Mouse (Mus musculus) kidney, postnatal 0 days (tissue): ENCODE measurements around the gene Spata1. TPM values are rescaled to one million over a fixed set of nuclear protein-coding genes. Genes with fewer than 3 reads are reported as not detected.

ENCODE experiments used
- ATAC-seq: fragments of 200-750 bp; cut with Nextera tagmentation; replicated peaks from 2 replicates; pipeline ENCODE4 v1.8.0; 2017; ENCODE audit warnings: low read depth, moderate number of reproducible peaks, moderate TSS enrichment, moderate library complexity; ENCODE audit not compliant: low FRiP score
- DNase-seq: peaks from one replicate; pipeline ENCODE4 v3.0.0-alpha.2; 2016; ENCODE audit warnings: low spot score
- H3K27ac ChIP-seq: fragments of 300-500 bp; sonication (generic); 2 replicates; pipeline ENCODE4 v1.5.1; 2014; ENCODE audit warnings: mild to moderate bottlenecking
- H3K27me3 ChIP-seq: fragments of 300-500 bp; sonication (generic); 2 replicates; pipeline ENCODE4 v1.6.1; 2014; ENCODE audit warnings: low read length, mixed read lengths; ENCODE audit not compliant: insufficient read depth
- H3K36me3 ChIP-seq: fragments of 300-500 bp; sonication (generic); 2 replicates; pipeline ENCODE4 v1.6.1; 2014; ENCODE audit warnings: low read length, mixed read lengths; ENCODE audit not compliant: insufficient read depth
- H3K4me1 ChIP-seq: fragments of 300-500 bp; sonication (generic); replicated peaks from 2 replicates; pipeline ENCODE4 v1.6.1; 2014; ENCODE audit warnings: antibody characterized with exemption, low read length, mixed read lengths; ENCODE audit not compliant: insufficient read depth
- H3K4me2 ChIP-seq: fragments of 300-500 bp; sonication (generic); 2 replicates; pipeline ENCODE4 v1.6.1; 2014; ENCODE audit warnings: mild to moderate bottlenecking, low read length, moderate library complexity, mixed read lengths
- H3K4me3 ChIP-seq: fragments of 300-500 bp; sonication (generic); replicated peaks from 2 replicates; pipeline ENCODE4 v1.5.1; 2014; ENCODE audit warnings: low read depth, low read length
- H3K9ac ChIP-seq: fragments of 300-500 bp; sonication (generic); 2 replicates; pipeline ENCODE4 v1.6.1; 2014; ENCODE audit warnings: low read depth, low read length
- H3K9me3 ChIP-seq: fragments of 300-500 bp; sonication (generic); replicated peaks from 2 replicates; pipeline ENCODE4 v1.6.1; 2016; ENCODE audit warnings: low read length, inconsistent platforms, mixed read lengths
- CTCF ChIP-seq: IDR thresholded peaks from 2 replicates; pipeline ENCODE4 v1.5.1; 2016; ENCODE audit warnings: antibody characterized with exemption, low read depth, mild to moderate bottlenecking, moderate library complexity
- WGBS: fragments of 180-500 bp; shearing (Covaris S2); extraction: QIAGEN DNeasy Blood & Tissue Kit; methylation state at CpG from one replicate; pipeline ENCODE4 v1.1.7; 2014; 5-methylcytosine and 5-hydroxymethylcytosine counted together
- polyA plus RNA-seq: library from polyadenylated mRNA; unstranded; fragments of >200 nt; fragmentation: Nextera tagmentation; extraction: Ambion mirVana; gene quantifications from 2 replicates; pipeline ENCODE4 v1.2.1, GENCODE M21; 2015

Gene Spata1
- polyA plus RNA-seq, 1 experiment from 2014 or later, result 5.0 TPM

- Histone ChIP-seq H3K27me3 (no peaks in the 10 kb centered on the region), H3K4me2 (no peak overlapping the region), H3K36me3 (0 out of 2 replicates have a peak, but pooled peaks cover 4% of the 10 kb centered on the region), H3K27ac (peak overlapping the region; percentile 31; the same call in 1 of the 2 replicates), H3K9ac (no peak overlapping the region), H3K4me3 (no peak overlapping the region), H3K9me3 (no peaks in the 10 kb centered on the region), H3K4me1 (no peaks in the 10 kb centered on the region)
- TF ChIP-seq CTCF, result no peak
- no peak for ATAC-seq
- WGBS, result 80% methylated on average over 4 of the region's 4 CpGs
- no peak for DNase-seq
Measured at GRCm38 (mm10) chr3:146413992-146414391, 85.6 kb downstream of the Spata1 start.

DNA sequence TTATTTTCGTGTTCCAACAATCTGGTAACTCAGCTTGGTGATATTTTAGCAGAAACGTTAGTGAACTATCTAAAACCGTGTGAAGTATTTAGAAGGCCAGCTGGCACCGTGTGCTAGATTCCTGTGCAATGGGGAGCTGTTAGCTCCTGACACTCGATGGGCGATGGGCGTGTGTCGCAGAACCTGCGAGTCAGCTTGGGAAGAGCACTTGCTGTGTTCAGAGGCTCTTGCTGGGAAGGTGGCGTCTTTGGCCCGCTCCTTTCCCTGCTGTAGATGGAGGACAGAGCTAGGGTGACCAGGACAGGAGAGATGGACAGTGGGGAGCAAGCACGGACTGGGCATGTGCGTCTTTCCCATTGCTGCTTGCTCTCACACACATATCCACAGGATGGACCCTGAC, 86.5 kb downstream of the Spata1 start:
- 89% methylated on average over 13 of the region's 13 CpGs for WGBS
- Histone ChIP-seq H3K36me3 (0 out of 2 replicates have a peak, but pooled peaks cover 2% of the 10 kb centered on the region), H3K4me2 (no peak overlapping the region), H3K4me3 (no peak overlapping the region), H3K4me1 (no peaks in the 10 kb centered on the region), H3K9me3 (no peaks in the 10 kb centered on the region), H3K27ac (no peak overlapping the region), H3K27me3 (no peaks in the 10 kb centered on the region), H3K9ac (no peak overlapping the region)
- ATAC-seq (no peak), DNase-seq (no peak)
- TF ChIP-seq CTCF, result no peak

DNA sequence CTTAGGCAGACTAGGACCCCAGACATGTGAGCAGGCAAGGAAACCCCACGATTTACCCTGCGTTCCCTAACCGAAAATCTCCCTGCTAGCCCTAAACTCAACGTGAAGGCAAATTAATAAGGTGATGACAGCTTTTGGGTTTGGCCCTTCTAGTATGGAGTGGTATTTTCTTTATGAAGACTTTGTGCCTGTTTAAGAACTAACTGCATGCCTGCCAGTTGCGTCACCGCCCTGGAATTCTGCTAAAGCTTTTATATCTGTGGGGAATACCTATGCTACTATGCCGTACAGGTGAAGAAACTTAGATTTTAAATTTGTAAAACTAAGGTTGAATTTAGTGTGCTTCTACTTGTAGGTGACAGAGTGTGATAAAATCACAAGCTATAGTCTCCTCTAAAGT, 87.1 kb downstream of the Spata1 start:
- H3K27me3 ChIP-seq, result no peaks in the 10 kb centered on the region
- WGBS, result 88% methylated on average over 7 of the region's 7 CpGs

GRCm38 (mm10) chr3:146412008-146412407, 87.5 kb downstream of the Spata1 start:
- H3K4me3 ChIP-seq, result no peak overlapping the region
- no peaks in the 10 kb centered on the region for H3K9me3 ChIP-seq
- 91% methylated on average over 2 of the region's 2 CpGs for WGBS
- 0 out of 2 replicates have a peak, but pooled peaks cover 2% of the 10 kb centered on the region for H3K36me3 ChIP-seq
- H3K4me1 ChIP-seq, result 0 out of 2 replicates have a peak, but pooled peaks cover 4% of the 10 kb centered on the region
- H3K27me3 ChIP-seq, result no peaks in the 10 kb centered on the region
- no peak for ATAC-seq
- no peak for DNase-seq
- H3K27ac ChIP-seq, result no peak overlapping the region
- TF ChIP-seq CTCF, result no peak
- H3K4me2 ChIP-seq, result no peak overlapping the region
- no peak overlapping the region for H3K9ac ChIP-seq

More for the DNA sequence above, 87.1 kb downstream of the Spata1 start:
- no peak for DNase-seq
- no peak for ATAC-seq
- Histone ChIP-seq H3K9ac (no peak overlapping the region), H3K4me3 (no peak overlapping the region), H3K4me1 (0 out of 2 replicates have a peak, but pooled peaks cover 4% of the 10 kb centered on the region), H3K27ac (no peak overlapping the region), H3K9me3 (no peaks in the 10 kb centered on the region), H3K36me3 (0 out of 2 replicates have a peak, but pooled peaks cover 2% of the 10 kb centered on the region), H3K4me2 (no peak overlapping the region)
- TF ChIP-seq CTCF, result no peak

DNA sequence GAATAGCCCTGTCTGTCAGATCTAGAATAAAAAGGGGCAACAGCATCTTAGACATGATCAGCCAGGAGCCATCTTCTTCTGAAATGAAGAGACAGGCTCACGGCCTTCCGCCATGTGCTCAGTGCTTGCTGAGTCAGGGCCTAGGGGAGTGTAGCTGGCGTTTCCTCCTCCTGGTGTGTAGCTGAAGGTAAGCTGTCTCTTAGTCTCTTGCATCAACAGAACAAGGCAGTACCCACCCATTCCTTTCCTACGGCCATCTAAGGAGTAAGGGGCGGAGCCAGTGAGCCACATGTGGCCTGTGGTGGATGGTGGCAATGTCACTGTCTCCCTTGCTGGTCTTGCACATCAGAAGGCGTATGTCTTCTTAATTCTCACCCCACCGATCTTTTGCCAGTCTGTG, 89.4 kb downstream of the Spata1 start:
- WGBS, result 83% methylated on average over 7 of the region's 7 CpGs
- ATAC-seq, result no peak

More for the DNA sequence above, 89.4 kb downstream of the Spata1 start:
- H3K9ac ChIP-seq, result no peak overlapping the region
- 0 out of 2 replicates have a peak, but pooled peaks cover 2% of the 10 kb centered on the region for H3K36me3 ChIP-seq
- H3K4me1 ChIP-seq, result peaks cover 7% of the 10 kb centered on the region; the same call in 1 of the 2 replicates
- no peak overlapping the region for H3K4me3 ChIP-seq
- TF ChIP-seq CTCF, result no peak
- H3K4me2 ChIP-seq, result no peak overlapping the region
- DNase-seq, result no peak
- H3K27me3 ChIP-seq, result no peaks in the 10 kb centered on the region
- H3K27ac ChIP-seq, result no peak overlapping the region
- H3K9me3 ChIP-seq, result no peaks in the 10 kb centered on the region

Other genes starting within 250 kb of the Spata1 start
- gene Ssx2ip, start 95.1 kb downstream of the Spata1 start, polyA plus RNA-seq, result 20.0 and 20.5 TPM in 2 replicates
- 17.8 and 19.0 TPM in 2 replicates for gene Ctbs, start 50.0 kb downstream of the Spata1 start, polyA plus RNA-seq
- gene Gng5, start 54 bp upstream of the Spata1 start, polyA plus RNA-seq, result 1,152 and 1,249 TPM in 2 replicates
- gene Rpf1, start 21.7 kb upstream of the Spata1 start, polyA plus RNA-seq, result 58.1 and 59.7 TPM in 2 replicates
- 0.08 and 0.11 TPM in 2 replicates for gene Uox, start 70.7 kb upstream of the Spata1 start, polyA plus RNA-seq
- not detected in 2 replicates for gene Dnase2b, start 115.8 kb upstream of the Spata1 start, polyA plus RNA-seq
- gene 4930503B20Rik, start 151.6 kb upstream of the Spata1 start, polyA plus RNA-seq, result not detected in 2 replicates
- gene Samd13, start 185.8 kb upstream of the Spata1 start, polyA plus RNA-seq, result 0.63 and 1.2 TPM in 2 replicates